Mouse (Mus musculus) liver, embryonic 16.5 days (tissue): Measurements from ENCODE around the gene Dnlz. TPM values are rescaled to one million over a fixed set of nuclear protein-coding genes. Genes with fewer than 3 reads are reported as not detected.

Source experiments
- ATAC-seq: fragments of 200-750 bp; cut with Nextera tagmentation; 2 replicates; pipeline ENCODE4 v1.8.0; 2017; ENCODE audit warnings: low read depth, mild to moderate bottlenecking, moderate number of reproducible peaks, moderate library complexity
- H3K27ac ChIP-seq: fragments of 300-500 bp; sonication (generic); 2 replicates; pipeline ENCODE4 v1.5.1; 2014; ENCODE audit warnings: mild to moderate bottlenecking, low read length
- H3K27me3 ChIP-seq: fragments of 300-500 bp; sonication (generic); 2 replicates; pipeline ENCODE4 v1.6.1; 2014; ENCODE audit warnings: low read depth, low read length, mixed read lengths; ENCODE audit not compliant: control insufficient read depth, insufficient read depth
- H3K36me3 ChIP-seq: fragments of 300-500 bp; sonication (generic); 2 replicates; pipeline ENCODE4 v1.6.1; 2014; ENCODE audit warnings: mild to moderate bottlenecking; ENCODE audit not compliant: control insufficient read depth, insufficient read depth
- H3K4me1 ChIP-seq: fragments of 300-500 bp; sonication (generic); 2 replicates; pipeline ENCODE4 v1.6.1; 2014; ENCODE audit warnings: low read depth, low read length, mixed read lengths; ENCODE audit not compliant: control insufficient read depth
- H3K4me2 ChIP-seq: fragments of 300-500 bp; sonication (generic); 2 replicates; pipeline ENCODE4 v1.6.1; 2014; ENCODE audit warnings: low read depth, low read length, mixed read lengths
- H3K4me3 ChIP-seq: fragments of 300-500 bp; sonication (generic); 2 replicates; pipeline ENCODE4 v1.5.1; 2014; ENCODE audit warnings: low read depth, mild to moderate bottlenecking, low read length
- H3K9ac ChIP-seq: fragments of 300-500 bp; sonication (generic); 2 replicates; pipeline ENCODE4 v1.6.1; 2014; ENCODE audit warnings: low read depth, low read length
- H3K9me3 ChIP-seq: fragments of 300-500 bp; sonication (generic); replicated peaks from 2 replicates; pipeline ENCODE4 v1.6.1; 2016; ENCODE audit warnings: low read length; ENCODE audit not compliant: control insufficient read depth
- WGBS: fragments of 180-500 bp; shearing (Covaris S2); extraction: QIAGEN DNeasy Blood & Tissue Kit; methylation state at CpG from one replicate; pipeline ENCODE4 v1.1.7; 2014; ENCODE audit not compliant: insufficient replicate concordance; 5-methylcytosine and 5-hydroxymethylcytosine counted together
- polyA plus RNA-seq: library from polyadenylated mRNA; unstranded; fragments of >200 nt; fragmentation: Nextera tagmentation; extraction: Ambion mirVana; gene quantifications from 2 replicates; pipeline ENCODE4 v1.2.1, GENCODE M21; 2015

The Dnlz gene
- polyA plus RNA-seq, 1 experiment from 2014 or later = 8.0 TPM

GRCm38 (mm10) chr2:26314281-26315071 is 37.4 kb downstream of the Dnlz start:
- peaks cover 4% of the 10 kb centered on the region for H3K4me1 ChIP-seq
- 56% methylated on average over 13 of the region's 13 CpGs for WGBS
- no peak overlapping the region for H3K27ac ChIP-seq
- H3K36me3 ChIP-seq = no peaks in the 10 kb centered on the region
- no peak overlapping the region for H3K9ac ChIP-seq
- H3K9me3 ChIP-seq = no peaks in the 10 kb centered on the region
- no peak overlapping the region for H3K4me3 ChIP-seq
- no peak for ATAC-seq
- no peak overlapping the region for H3K4me2 ChIP-seq
- peaks cover 14% of the 10 kb centered on the region; the same call in 1 of the 2 replicates for H3K27me3 ChIP-seq

GRCm38 (mm10) chr2:26313394-26313793 is 38.5 kb downstream of the Dnlz start:
- Histone ChIP-seq H3K27ac (no peak overlapping the region), H3K4me2 (no peak overlapping the region), H3K27me3 (peaks cover 14% of the 10 kb centered on the region; the same call in 1 of the 2 replicates), H3K36me3 (no peaks in the 10 kb centered on the region), H3K4me3 (no peak overlapping the region), H3K4me1 (peaks cover 4% of the 10 kb centered on the region), H3K9me3 (no peaks in the 10 kb centered on the region), H3K9ac (no peak overlapping the region)
- no peak for ATAC-seq
- 68% methylated on average over 1 of the region's 1 CpGs for WGBS

- Histone ChIP-seq H3K4me3 (no peak overlapping the region), H3K4me2 (no peak overlapping the region), H3K27me3 (peaks cover 14% of the 10 kb centered on the region; the same call in 1 of the 2 replicates), H3K4me1 (peaks cover 4% of the 10 kb centered on the region), H3K9ac (no peak overlapping the region), H3K9me3 (no peaks in the 10 kb centered on the region), H3K36me3 (no peaks in the 10 kb centered on the region), H3K27ac (no peak overlapping the region)
- WGBS = 46% methylated on average over 2 of the region's 2 CpGs
- ATAC-seq = no peak
These were observed 39.1 kb downstream of the Dnlz start for GRCm38 (mm10) chr2:26312812-26313211.

GRCm38 (mm10) chr2:26311936-26312335 is 40.0 kb downstream of the Dnlz start:
- 42% methylated on average over 5 of the region's 5 CpGs for WGBS
- Histone ChIP-seq H3K4me3 (no peak overlapping the region), H3K4me1 (peaks cover 4% of the 10 kb centered on the region), H3K9me3 (no peaks in the 10 kb centered on the region), H3K9ac (no peak overlapping the region), H3K27me3 (peaks cover 11% of the 10 kb centered on the region; the same call in 1 of the 2 replicates), H3K27ac (no peak overlapping the region), H3K36me3 (no peaks in the 10 kb centered on the region), H3K4me2 (no peak overlapping the region)
- ATAC-seq = no peak

GRCm38 (mm10) chr2:26309739-26310138 is 42.2 kb downstream of the Dnlz start:
- no peak for ATAC-seq
- H3K27ac ChIP-seq = no peak overlapping the region

GRCm38 (mm10) chr2:26306702-26307101 is 45.2 kb downstream of the Dnlz start:
- Histone ChIP-seq H3K9ac (no peak overlapping the region), H3K27ac (no peak overlapping the region), H3K9me3 (no peaks in the 10 kb centered on the region), H3K27me3 (no peaks in the 10 kb centered on the region), H3K36me3 (no peaks in the 10 kb centered on the region), H3K4me1 (no peaks in the 10 kb centered on the region), H3K4me2 (no peak overlapping the region), H3K4me3 (no peak overlapping the region)
- WGBS = 50% methylated on average over 3 of the region's 3 CpGs
- ATAC-seq = no peak

More at GRCm38 (mm10) chr2:26309739-26310138, 42.2 kb downstream of the Dnlz start:
- no peak overlapping the region for H3K4me2 ChIP-seq
- H3K9ac ChIP-seq = no peak overlapping the region
- H3K36me3 ChIP-seq = no peaks in the 10 kb centered on the region
- no peaks in the 10 kb centered on the region for H3K9me3 ChIP-seq
- H3K4me3 ChIP-seq = no peak overlapping the region
- WGBS = 51% methylated on average over 10 of the region's 10 CpGs
- no peaks in the 10 kb centered on the region for H3K27me3 ChIP-seq
- H3K4me1 ChIP-seq = no peaks in the 10 kb centered on the region

GRCm38 (mm10) chr2:26305555-26305954 is 46.4 kb downstream of the Dnlz start:
- no peak for ATAC-seq
- WGBS = 47% methylated on average over 2 of the region's 2 CpGs
- H3K9me3 ChIP-seq = no peaks in the 10 kb centered on the region
- H3K4me2 ChIP-seq = no peak overlapping the region
- H3K9ac ChIP-seq = no peak overlapping the region
- no peak overlapping the region for H3K27ac ChIP-seq
- H3K4me3 ChIP-seq = no peak overlapping the region
- H3K4me1 ChIP-seq = no peaks in the 10 kb centered on the region
- no peaks in the 10 kb centered on the region for H3K27me3 ChIP-seq
- no peaks in the 10 kb centered on the region for H3K36me3 ChIP-seq

- Histone ChIP-seq H3K4me3 (no peak overlapping the region), H3K27ac (no peak overlapping the region), H3K9me3 (no peaks in the 10 kb centered on the region), H3K36me3 (no peaks in the 10 kb centered on the region), H3K4me1 (no peaks in the 10 kb centered on the region), H3K9ac (no peak overlapping the region), H3K27me3 (no peaks in the 10 kb centered on the region), H3K4me2 (no peak overlapping the region)
- WGBS = 38% methylated on average over 1 of the region's 1 CpGs
- no peak for ATAC-seq
These were observed 47.2 kb downstream of the Dnlz start for GRCm38 (mm10) chr2:26304711-26305110.

GRCm38 (mm10) chr2:26302005-26302503 is 49.9 kb downstream of the Dnlz start:
- H3K27ac ChIP-seq = no peak overlapping the region
- WGBS = 74% methylated on average over 10 of the region's 10 CpGs
- H3K27me3 ChIP-seq = no peaks in the 10 kb centered on the region; the same call in 1 of the 2 replicates
- H3K4me2 ChIP-seq = no peak overlapping the region
- no peak overlapping the region for H3K4me3 ChIP-seq
- ATAC-seq = no peak
- H3K9me3 ChIP-seq = no peaks in the 10 kb centered on the region
- H3K36me3 ChIP-seq = no peaks in the 10 kb centered on the region
- H3K4me1 ChIP-seq = no peaks in the 10 kb centered on the region
- H3K9ac ChIP-seq = no peak overlapping the region
